Mouse (Mus musculus) layer of hippocampus, adult 8-10 months (tissue): ENCODE measurements around the gene Ntn5. TPM values are rescaled to one million over a fixed set of nuclear protein-coding genes. Genes with fewer than 3 reads are reported as not detected.

Experiments used
- DNase-seq, 2 experiments: peaks; one replicate each; pipeline ENCODE4 v3.0.0; 2022; ENCODE audit warnings: low spot score in 2 of 2
- total RNA-seq, 4 experiments: library from RNA; stranded (reverse); gene quantifications; 2 replicates each; pipeline ENCODE4 v1.2.4; 2022

Ntn5 gene
- total RNA-seq, 4 experiments from 2014 or later: 9.1 to 13.5 (median 11.6) TPM

DNA sequence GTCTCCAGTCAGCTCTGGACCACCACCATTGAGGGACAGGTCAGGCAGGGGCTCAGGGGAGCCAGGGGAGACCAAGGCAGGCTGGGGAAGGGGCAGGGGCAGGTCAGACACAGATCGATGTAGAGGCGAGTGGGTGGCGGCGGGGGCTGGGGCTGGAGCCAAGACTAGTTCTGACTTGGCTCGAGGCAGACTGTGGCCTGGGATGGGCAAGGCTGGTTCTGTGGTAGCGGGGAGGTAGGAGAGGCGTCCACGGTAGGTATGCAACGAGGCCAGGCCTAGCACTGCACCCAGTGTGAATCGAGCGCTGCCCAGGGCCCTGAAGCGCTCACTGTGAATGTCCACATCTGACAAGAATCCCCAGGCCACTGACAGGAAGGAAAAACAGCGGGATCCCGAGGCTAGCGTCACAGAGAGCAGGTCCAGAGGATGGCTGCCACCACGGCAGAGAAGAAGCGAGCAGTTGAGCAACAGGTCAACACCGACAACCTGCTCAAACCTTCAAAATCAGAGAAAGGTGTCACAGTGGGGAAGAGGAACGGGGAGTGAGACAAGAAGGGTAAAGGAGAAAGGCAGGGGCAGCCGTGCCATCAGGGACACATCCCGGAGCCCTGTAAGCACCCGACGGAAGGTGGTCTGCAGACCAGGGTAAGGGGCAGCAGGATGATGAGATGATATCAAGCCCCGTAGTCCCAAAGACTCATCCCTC is 27.6 kb downstream of the Ntn5 start:
- no peak for DNase-seq

DNA sequence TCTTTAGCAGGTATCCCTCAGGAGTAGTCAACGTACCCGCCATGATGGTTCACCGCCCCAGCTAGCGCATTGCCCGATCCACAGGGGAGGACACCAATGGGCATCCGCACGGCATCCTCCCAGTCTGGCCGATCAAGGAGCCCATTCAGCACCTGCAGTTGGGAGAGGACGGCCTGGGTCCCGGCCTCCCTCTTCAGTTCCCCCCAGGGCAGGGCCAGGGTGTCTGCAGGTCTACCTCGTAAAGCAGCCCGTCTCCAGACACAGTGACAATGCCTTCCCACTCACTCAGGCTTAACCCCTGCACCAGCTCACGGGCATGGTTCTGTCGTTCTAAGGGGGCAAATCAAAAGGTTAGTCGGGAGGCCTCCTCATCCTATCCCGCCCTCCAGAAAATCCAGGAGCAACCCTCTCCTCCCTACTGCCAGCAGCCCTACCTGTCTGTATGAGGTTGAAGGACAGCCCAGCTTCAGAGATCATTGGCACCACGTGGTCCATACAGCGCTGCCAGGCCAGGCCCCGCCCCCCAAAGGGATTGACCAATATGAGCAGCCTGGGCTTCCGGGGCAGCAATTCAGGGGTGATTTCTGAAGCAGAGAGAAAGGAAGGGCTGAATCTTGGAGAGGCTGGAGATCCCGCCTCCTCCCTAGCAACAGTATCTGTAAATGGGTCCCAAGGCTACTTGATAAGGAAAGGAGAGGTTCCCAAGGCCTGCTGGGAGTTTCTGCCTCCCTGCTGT is 28.4 kb downstream of the Ntn5 start:
- DNase-seq: no peak

- no peak for DNase-seq
Observed at GRCm38 (mm10) chr7:45713396-45713795, 29.6 kb downstream of the Ntn5 start.

DNA sequence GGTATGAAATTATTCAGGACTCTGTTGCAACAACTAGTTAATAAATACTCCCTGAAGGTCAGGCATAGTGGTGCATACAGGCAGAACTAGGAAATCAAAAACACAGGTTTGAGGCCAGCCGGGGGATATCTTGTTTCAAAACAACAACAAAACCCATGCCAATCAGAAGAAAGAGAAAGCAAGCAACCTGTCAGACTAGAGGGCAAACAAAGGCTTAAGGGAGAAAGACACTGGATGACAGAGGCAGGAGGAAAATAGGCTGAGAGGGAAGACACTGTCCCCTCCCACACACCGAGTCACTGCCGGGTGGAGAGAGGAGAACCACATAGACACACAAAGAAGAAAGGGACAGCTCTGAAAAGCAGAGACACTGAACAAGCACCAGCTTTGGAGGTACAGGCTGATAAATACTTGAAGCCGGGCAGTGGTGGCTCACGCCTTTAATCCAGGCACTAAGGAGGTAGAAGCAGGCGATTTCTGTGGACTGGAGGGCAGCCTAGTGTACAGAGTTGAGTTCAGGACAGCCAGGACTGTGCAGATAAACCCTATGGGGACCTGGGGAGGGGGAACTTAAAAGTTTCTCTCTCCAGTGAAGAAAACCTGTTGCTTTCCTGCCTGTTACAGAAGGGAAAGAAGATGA is 30.2 kb downstream of the Ntn5 start:
- DNase-seq: no peak

- DNase-seq: no peak
Observed at GRCm38 (mm10) chr7:45714630-45715089, 30.8 kb downstream of the Ntn5 start.

DNA sequence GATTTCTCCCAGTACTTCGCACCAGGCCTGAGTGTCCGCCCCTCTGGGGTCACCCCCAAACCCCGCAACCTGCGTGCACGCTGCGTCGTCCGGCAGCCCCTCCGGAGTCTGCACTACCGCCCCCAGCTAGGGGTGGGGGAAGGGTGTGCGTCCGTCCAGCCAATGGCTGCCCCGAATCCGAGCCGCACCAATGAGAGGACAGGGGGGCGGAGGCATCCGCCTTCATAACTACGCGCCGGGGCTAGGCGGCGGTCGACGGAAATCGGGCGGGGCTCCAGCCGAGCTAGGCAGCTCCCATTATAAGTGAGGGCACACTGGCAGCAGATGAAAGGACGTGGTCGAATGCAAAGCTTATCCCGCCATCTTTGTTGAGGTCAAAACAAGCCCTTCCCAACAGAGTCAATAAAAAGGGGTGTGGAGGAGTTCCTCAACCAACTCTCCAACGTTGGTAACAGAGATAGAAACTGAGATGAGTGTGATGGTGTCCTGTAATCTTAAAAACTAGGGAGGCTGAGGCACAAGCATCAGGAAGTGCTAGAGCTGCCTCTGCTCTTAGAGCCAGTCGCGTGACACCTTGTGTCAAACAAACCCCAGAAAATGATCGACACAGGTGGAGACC is 31.4 kb downstream of the Ntn5 start, which contains the start of gene Rpl18:
Gene Rpl18 (plus strand): TSS at position 368 of the 619 bp plus-strand sequence.
- DNase-seq: peak; percentile 98

- no peak for DNase-seq
Observed at GRCm38 (mm10) chr7:45715741-45716459, 32.1 kb downstream of the Ntn5 start.

GRCm38 (mm10) chr7:45716460-45716857 is 32.6 kb downstream of the Ntn5 start:
- no peak for DNase-seq

- no peak for DNase-seq
Observed at GRCm38 (mm10) chr7:45716952-45717917, 33.4 kb downstream of the Ntn5 start.

GRCm38 (mm10) chr7:45717918-45718297 is 34.1 kb downstream of the Ntn5 start, which contains the start of gene Sphk2:
Sphk2 (minus strand) TSS chr7:45718002.
- DNase-seq: peak; percentile 98 to 99

DNA sequence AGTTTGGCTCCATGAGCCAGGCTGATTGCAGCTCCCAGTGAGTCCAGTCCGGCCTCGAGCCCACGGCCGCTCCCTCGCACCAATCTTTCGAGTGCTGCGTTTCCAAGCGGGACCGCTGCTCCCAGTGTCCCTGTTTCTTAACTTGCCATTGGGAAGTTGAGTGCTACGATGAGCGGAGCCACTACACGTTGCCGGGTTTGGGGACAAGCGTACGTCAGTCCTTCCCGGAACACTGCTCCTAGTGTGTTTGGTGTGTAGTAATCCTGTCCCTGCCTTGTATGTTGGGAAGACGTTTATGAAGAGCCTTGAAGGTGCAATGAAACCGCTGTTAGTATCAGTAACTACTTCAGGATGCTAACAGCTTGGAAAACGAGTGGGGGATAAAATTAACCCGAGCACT is 34.5 kb downstream of the Ntn5 start:
- DNase-seq: no peak

- peak in 1 of 2 experiments; percentile 16 for DNase-seq
Observed at GRCm38 (mm10) chr7:45719180-45719579, 35.4 kb downstream of the Ntn5 start.

GRCm38 (mm10) chr7:45719738-45720412 is 36.1 kb downstream of the Ntn5 start:
- peak in 1 of 2 experiments; percentile 9 for DNase-seq

DNA sequence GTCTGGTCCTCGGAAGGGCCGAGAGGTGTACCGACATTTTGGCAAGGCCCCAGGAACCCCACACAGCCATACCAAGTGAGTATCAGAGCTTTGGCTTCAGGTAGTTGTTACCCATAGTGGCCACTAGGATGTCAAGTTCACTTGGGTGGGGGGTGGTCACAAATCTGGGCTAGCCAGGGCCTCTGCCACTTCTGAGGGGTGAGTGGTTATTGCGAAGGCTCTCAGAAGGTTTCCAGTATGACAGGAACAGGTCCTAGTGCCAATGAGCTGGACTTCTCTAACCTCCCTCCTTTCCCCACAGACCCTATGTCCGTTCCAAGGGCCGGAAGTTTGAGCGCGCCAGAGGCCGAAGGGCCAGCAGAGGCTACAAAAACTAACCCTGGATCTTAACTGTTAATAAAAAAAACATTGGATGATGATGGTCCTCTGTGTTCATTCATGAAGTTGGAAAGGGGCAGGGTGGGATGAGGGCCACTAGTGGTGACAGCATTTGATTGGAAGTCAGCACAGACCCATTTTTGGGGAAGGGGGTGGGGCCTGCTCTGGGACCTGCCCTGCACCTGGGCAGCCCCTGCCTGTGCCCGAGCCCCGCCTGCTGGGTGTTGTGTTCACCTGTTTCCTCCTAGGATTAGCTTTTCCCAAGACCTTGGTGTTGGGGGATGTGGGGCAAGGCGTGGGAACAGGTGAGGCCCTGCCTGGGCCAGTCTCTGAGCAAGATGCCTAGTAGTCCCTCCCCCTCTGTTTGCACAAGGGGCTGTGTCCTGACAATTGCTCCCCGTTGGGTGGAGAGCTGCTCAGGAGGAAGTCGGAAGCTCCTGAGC is 36.8 kb downstream of the Ntn5 start, which contains the start of gene Fam83e:
Gene Fam83e (plus strand): TSS at position 800 of the 821 bp plus-strand sequence.
- DNase-seq: peak in 1 of 2 experiments; percentile 10

GRCm38 (mm10) chr7:45721234-45721571 is 37.4 kb downstream of the Ntn5 start:
- DNase-seq: no peak

DNA sequence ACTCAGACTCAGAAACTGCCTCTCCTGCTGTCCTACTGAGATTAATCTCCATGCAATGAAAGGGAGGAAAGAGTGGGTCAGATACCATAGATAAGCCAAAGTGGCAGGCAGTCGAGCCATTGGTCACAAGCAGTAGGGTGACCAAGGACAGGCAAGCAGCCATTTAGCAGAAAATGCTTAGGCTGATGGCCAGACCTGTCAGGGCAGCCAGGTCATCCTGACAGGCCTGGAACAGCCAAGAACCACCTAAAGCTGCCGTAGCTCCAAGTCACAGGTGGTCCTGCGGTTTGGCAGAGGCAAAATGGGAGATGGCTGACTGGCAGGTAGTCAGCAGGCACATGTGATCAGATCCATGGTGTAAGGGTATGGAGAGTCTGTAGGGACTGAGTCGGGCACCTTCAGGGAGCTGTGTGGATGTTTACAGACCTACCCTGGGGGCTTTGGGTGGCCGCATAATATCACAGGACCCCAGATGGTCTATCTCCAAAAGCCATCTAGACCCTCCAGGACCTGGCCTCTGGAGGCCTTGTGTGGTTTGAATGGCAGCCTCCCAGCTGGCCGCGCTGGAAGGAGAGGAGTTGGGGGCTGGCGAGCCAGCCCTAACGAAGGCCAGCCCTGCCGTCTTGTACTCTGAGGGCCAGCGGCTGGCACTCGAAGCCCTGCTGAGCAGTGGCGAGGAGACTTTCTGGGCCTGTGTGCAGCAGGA is 38.0 kb downstream of the Ntn5 start:
- DNase-seq: peak in 1 of 2 experiments; percentile 3

DNA sequence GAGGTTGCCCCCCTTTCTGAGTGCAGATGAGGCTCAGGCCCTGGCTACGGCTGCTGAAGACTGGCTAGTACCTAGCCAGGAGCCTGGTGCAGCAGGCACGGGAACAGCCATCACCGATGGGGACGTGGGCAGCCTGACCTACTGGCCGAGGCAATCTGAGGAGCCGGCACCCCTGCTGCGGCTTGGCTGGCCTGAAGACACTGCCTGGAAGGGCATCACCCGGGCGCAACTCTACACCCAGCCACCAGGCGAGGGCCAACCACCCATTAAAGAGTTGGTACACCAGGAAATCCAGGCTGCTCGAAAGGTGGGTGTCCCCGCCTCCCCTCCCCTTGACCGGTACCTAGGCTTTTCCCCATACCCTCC is 38.5 kb downstream of the Ntn5 start:
- DNase-seq: no peak

- DNase-seq: no peak
Observed at GRCm38 (mm10) chr7:45723301-45723700, 39.5 kb downstream of the Ntn5 start.
